Mouse (Mus musculus) brain, embryonic 14.5 days (tissue): ENCODE measurements at regions not wholly inside any gene's neighbourhood (a gene's known extent, or its start where the extent isn't known, plus 50 kb on each side); places are given as distances from the start of the nearest gene placed in this dataset.
"Not testable (repeated sequence)": the region's sequence is repeated elsewhere in the genome, so short reads cannot be mapped to it uniquely, and the experiment has no call there.

Experiments used
- DNase-seq: peaks from one replicate; pipeline ENCODE4 v3.0.0-alpha.2; 2011; ENCODE audit warnings: low read depth
- CTCF ChIP-seq: fragments of 200-500 bp; IDR thresholded peaks from 2 replicates; pipeline ENCODE4 v1.5.1; 2012; ENCODE audit warnings: inconsistent platforms, mild to moderate bottlenecking, moderate library complexity, borderline replicate concordance; ENCODE audit not compliant: insufficient read depth, insufficient read length; ENCODE audit errors: extremely low read depth
- POLR2A ChIP-seq: fragments of 200-500 bp; IDR thresholded peaks from 2 replicates; pipeline ENCODE4 v1.6.1; 2012; ENCODE audit warnings: mild to moderate bottlenecking, inconsistent platforms, borderline replicate concordance; ENCODE audit not compliant: poor library complexity, insufficient read depth, insufficient read length, severe bottlenecking; ENCODE audit errors: extremely low read depth

GRCm38 (mm10) chr2:128288138-128288551, 162.3 kb downstream of the Bcl2l11 start:
- DNase-seq, result peak; percentile 91
- no peak for TF ChIP-seq CTCF
- TF ChIP-seq POLR2A, result no peak

GRCm38 (mm10) chr2:128290609-128291008, 164.8 kb downstream of the Bcl2l11 start:
- TF ChIP-seq CTCF (no peak), POLR2A (no peak)
- no peak for DNase-seq

GRCm38 (mm10) chr2:128294610-128295009, 168.8 kb downstream of the Bcl2l11 start:
- TF ChIP-seq POLR2A, result no peak
- TF ChIP-seq CTCF, result no peak
- no peak for DNase-seq

- TF ChIP-seq POLR2A (no peak), CTCF (no peak)
- no peak for DNase-seq
Observed at GRCm38 (mm10) chr2:128295018-128295424, 169.2 kb downstream of the Bcl2l11 start.

DNA sequence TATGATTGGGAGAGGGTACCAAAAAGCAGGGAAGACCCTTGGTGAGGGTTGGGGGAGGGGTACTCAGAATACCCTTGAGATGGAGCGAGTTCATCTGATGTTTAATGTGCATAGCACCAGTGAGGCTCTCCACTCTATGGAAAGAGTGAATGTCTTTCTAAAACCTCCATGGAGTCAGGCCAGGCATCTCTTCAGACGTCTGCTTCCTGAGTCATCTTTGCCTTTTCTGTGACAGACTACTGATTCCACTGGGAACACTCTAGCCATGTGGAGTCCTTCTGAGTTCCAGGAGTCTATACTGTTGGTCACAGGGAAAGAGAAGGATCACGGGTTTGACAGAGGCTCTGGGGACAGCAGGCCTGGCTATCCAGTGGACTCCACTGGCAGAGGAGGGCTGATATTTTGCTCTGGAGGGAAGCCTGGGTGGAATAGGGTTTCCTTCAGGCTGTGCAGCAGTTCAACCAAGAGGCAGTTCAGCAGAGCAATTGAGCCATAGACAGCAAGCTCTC, 169.9 kb downstream of the Bcl2l11 start:
- DNase-seq, result no peak
- TF ChIP-seq POLR2A, result no peak
- TF ChIP-seq CTCF, result no peak

DNA sequence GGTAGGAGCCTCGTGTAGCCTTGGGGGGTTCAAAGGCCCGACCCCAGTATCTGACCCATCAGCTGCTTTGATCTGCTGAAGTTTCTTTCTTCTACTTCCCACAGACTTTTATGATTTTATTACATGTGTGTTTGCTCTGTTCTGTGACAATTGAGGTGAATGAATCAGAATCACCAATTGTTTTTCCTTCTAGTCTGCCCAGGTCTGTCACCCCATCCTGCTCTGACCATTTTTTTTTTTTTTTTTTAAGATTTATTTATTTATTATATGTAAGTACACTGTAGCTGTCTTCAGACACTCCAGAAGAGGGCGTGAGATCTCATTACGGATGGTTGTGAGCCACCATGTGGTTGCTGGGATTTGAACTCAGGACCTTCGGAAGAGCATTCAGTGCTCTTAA, 170.6 kb downstream of the Bcl2l11 start:
- not testable (repeated sequence) for DNase-seq

- no peak for TF ChIP-seq POLR2A
- no peak for TF ChIP-seq CTCF
- no peak for DNase-seq
Observed at GRCm38 (mm10) chr2:128296897-128297296, 171.1 kb downstream of the Bcl2l11 start.

GRCm38 (mm10) chr2:128297821-128298220, 172.0 kb downstream of the Bcl2l11 start:
- TF ChIP-seq POLR2A (no peak), CTCF (no peak)
- DNase-seq, result no peak

GRCm38 (mm10) chr2:128298996-128299395, 173.2 kb downstream of the Bcl2l11 start:
- TF ChIP-seq CTCF, result no peak
- no peak for TF ChIP-seq POLR2A
- no peak for DNase-seq

GRCm38 (mm10) chr2:128301709-128302108, 175.9 kb downstream of the Bcl2l11 start:
- TF ChIP-seq CTCF, result no peak
- no peak for TF ChIP-seq POLR2A
- DNase-seq, result no peak

DNA sequence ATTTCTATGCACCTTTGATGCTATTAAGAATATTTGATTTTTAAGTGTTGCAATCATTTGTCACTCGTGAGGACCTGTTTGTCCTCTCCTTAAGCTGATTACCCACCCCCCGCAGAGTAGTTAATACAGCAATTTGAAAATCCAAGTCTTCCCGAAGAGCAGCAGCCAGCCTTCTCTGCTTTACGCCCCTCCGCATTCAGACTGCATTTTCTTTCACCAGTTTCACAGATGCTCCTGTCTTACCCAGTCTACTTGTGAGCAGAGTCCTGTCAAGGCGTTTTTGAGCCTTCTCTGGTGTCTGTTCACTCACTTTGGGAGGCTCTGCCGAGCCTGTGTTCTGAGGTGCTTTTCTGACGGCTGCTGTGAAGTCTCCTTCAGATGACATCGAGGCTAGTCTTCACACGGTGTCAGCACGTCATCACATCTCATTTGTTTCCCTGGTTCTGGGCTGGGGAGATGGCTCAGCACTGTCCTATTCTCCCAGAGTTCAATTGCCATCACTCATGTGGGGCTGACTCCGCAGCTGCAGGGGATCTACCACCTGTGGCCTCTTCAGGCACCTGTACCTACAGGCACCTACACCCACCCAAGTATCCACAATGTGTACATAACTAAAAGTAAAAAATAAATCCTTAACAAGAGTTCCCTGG, 178.3 kb downstream of the Bcl2l11 start:
- DNase-seq, result peak; percentile 79
- no peak for TF ChIP-seq POLR2A
- TF ChIP-seq CTCF, result no peak

DNA sequence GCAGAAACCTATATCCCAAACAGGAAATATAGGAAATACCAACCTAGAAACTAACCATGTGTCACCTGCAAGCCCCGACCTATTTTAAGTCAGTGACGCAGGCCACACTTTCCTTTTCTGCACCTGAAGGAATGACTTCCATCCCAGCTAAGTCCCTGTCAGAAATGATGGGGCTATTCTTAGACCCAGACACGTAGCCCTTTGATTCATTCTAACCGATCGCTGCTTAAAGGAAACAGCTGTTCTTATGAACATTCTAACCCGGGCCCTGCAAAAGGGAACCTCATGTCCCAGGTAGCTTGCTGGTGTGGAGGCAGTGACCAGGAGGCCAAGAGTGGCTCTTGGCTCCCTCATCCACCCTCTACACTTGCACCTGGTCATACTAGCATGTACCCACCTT, 180.9 kb downstream of the Bcl2l11 start:
- no peak for TF ChIP-seq POLR2A
- TF ChIP-seq CTCF, result no peak
- no peak for DNase-seq
